Mouse (Mus musculus) intestine, postnatal 0 days (tissue): ENCODE measurements around the gene Dcbld1. TPM values are rescaled to one million over a fixed set of nuclear protein-coding genes. Genes with fewer than 3 reads are reported as not detected.

Experiments used
- ATAC-seq: fragments of 200-750 bp; cut with Nextera tagmentation; 2 replicates; pipeline ENCODE4 v1.8.0; 2017; ENCODE audit warnings: mild to moderate bottlenecking, moderate TSS enrichment, moderate library complexity
- H3K27ac ChIP-seq: fragments of 300-500 bp; sonication (generic); 2 replicates; pipeline ENCODE4 v1.5.1; 2014; ENCODE audit warnings: mild to moderate bottlenecking, low read depth, low read length, moderate library complexity
- H3K27me3 ChIP-seq: fragments of 300-500 bp; sonication (generic); replicated peaks from 2 replicates; pipeline ENCODE4 v1.6.1; 2014; ENCODE audit warnings: low read length, mixed read lengths; ENCODE audit not compliant: control insufficient read depth, insufficient read depth
- H3K36me3 ChIP-seq: fragments of 300-500 bp; sonication (generic); 2 replicates; pipeline ENCODE4 v1.6.1; 2014; ENCODE audit warnings: mild to moderate bottlenecking, moderate library complexity; ENCODE audit not compliant: control insufficient read depth, insufficient read depth
- H3K4me1 ChIP-seq: fragments of 300-500 bp; sonication (generic); replicated peaks from 2 replicates; pipeline ENCODE4 v1.6.1; 2014; ENCODE audit warnings: antibody characterized with exemption, low read length, mixed read lengths; ENCODE audit not compliant: control insufficient read depth, insufficient read depth
- H3K4me2 ChIP-seq: fragments of 300-500 bp; sonication (generic); replicated peaks from 2 replicates; pipeline ENCODE4 v1.6.1; 2014; ENCODE audit warnings: low read depth, mild to moderate bottlenecking, moderate library complexity
- H3K4me3 ChIP-seq: fragments of 300-500 bp; sonication (generic); 2 replicates; pipeline ENCODE4 v1.5.1; 2014; ENCODE audit warnings: low read depth, low read length
- H3K9ac ChIP-seq: fragments of 300-500 bp; sonication (generic); 2 replicates; pipeline ENCODE4 v1.6.1; 2014; ENCODE audit warnings: mild to moderate bottlenecking, low read depth, low read length
- H3K9me3 ChIP-seq: fragments of 300-500 bp; sonication (generic); 2 replicates; pipeline ENCODE4 v1.6.1; 2016; ENCODE audit warnings: mixed run types; ENCODE audit not compliant: control insufficient read depth
- CTCF ChIP-seq: sonication (generic); IDR thresholded peaks from 2 replicates; pipeline ENCODE4 v1.5.1; 2016; ENCODE audit warnings: low read depth, mild to moderate bottlenecking, control low read depth, antibody characterized with exemption, moderate library complexity
- WGBS: fragments of 180-500 bp; shearing (Covaris S2); extraction: QIAGEN DNeasy Blood & Tissue Kit; methylation state at CpG from one replicate; pipeline ENCODE4 v1.1.7; 2014; 5-methylcytosine and 5-hydroxymethylcytosine counted together
- polyA plus RNA-seq: library from polyadenylated mRNA; unstranded; fragments of >200 nt; fragmentation: Nextera tagmentation; extraction: Ambion mirVana; gene quantifications from 2 replicates; pipeline ENCODE4 v1.2.1, GENCODE M21; 2015

Dcbld1 gene
- polyA plus RNA-seq, 1 experiment from 2014 or later, result 36.7 TPM

- no peak overlapping the region for H3K9ac ChIP-seq
- TF ChIP-seq CTCF, result peak; percentile 93
- H3K27ac ChIP-seq, result no peak overlapping the region
- H3K9me3 ChIP-seq, result no peaks in the 10 kb centered on the region
- H3K36me3 ChIP-seq, result no peaks in the 10 kb centered on the region
- H3K4me3 ChIP-seq, result no peak overlapping the region
- no peak overlapping the region for H3K4me2 ChIP-seq
- 21% methylated on average over 7 of the region's 7 CpGs for WGBS
- no peaks in the 10 kb centered on the region for H3K4me1 ChIP-seq
- no peaks in the 10 kb centered on the region for H3K27me3 ChIP-seq
- ATAC-seq, result peak; percentile 64
Measured at GRCm38 (mm10) chr10:52216797-52217563, 16.4 kb upstream of the Dcbld1 start.

DNA sequence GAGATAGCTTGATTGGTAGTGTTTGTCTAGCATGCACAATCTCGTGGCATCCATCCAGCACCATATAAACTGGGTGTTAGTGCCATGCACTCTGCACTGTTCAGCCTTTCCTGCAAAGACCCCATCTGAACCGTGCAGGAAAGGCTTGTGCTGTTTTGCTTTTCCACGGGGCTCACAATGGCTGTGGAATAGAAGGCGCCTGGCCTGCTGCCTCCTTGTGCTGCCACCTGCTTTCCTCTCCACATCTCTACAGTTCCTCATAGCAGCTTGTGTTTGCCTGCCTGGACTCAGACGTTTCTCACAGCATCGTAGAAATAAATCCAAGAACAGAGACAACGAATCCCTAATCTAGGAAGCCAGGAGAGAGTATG lies 15.9 kb upstream of the Dcbld1 start:
- no peak overlapping the region for H3K27ac ChIP-seq
- no peak overlapping the region for H3K4me2 ChIP-seq
- WGBS, result 36% methylated on average over 7 of the region's 7 CpGs
- ATAC-seq, result no peak
- peak; percentile 46; the same call in 1 of the 2 replicates for TF ChIP-seq CTCF
- H3K4me1 ChIP-seq, result no peaks in the 10 kb centered on the region
- H3K9ac ChIP-seq, result no peak overlapping the region
- no peaks in the 10 kb centered on the region for H3K27me3 ChIP-seq
- H3K9me3 ChIP-seq, result no peaks in the 10 kb centered on the region
- no peak overlapping the region for H3K4me3 ChIP-seq
- no peaks in the 10 kb centered on the region for H3K36me3 ChIP-seq

DNA sequence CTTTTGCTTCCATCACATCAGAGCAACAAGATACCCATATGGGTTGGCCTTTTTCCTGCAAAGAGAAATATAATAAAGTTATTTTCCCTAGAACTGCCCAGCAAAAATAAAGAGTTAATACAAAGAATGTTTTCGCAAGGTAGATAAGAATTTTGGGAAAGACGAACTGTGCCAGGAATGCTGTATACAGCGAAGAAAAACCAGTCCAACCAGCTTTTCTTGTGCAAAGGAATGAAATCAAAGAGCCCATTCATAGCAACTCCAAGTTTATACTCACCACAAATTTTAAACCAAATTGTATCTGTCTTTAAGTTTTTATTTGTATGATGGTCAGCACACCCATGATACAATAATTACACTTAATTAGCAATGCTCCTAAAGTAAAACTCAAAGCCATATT lies 13.8 kb upstream of the Dcbld1 start:
- no peaks in the 10 kb centered on the region for H3K4me1 ChIP-seq
- no peak for ATAC-seq
- H3K27ac ChIP-seq, result no peak overlapping the region
- H3K4me2 ChIP-seq, result no peak overlapping the region
- H3K9me3 ChIP-seq, result no peaks in the 10 kb centered on the region
- H3K9ac ChIP-seq, result no peak overlapping the region
- WGBS, result 33% methylated on average over 3 of the region's 3 CpGs
- no peaks in the 10 kb centered on the region for H3K36me3 ChIP-seq
- TF ChIP-seq CTCF, result no peak
- no peaks in the 10 kb centered on the region for H3K27me3 ChIP-seq
- no peak overlapping the region for H3K4me3 ChIP-seq

DNA sequence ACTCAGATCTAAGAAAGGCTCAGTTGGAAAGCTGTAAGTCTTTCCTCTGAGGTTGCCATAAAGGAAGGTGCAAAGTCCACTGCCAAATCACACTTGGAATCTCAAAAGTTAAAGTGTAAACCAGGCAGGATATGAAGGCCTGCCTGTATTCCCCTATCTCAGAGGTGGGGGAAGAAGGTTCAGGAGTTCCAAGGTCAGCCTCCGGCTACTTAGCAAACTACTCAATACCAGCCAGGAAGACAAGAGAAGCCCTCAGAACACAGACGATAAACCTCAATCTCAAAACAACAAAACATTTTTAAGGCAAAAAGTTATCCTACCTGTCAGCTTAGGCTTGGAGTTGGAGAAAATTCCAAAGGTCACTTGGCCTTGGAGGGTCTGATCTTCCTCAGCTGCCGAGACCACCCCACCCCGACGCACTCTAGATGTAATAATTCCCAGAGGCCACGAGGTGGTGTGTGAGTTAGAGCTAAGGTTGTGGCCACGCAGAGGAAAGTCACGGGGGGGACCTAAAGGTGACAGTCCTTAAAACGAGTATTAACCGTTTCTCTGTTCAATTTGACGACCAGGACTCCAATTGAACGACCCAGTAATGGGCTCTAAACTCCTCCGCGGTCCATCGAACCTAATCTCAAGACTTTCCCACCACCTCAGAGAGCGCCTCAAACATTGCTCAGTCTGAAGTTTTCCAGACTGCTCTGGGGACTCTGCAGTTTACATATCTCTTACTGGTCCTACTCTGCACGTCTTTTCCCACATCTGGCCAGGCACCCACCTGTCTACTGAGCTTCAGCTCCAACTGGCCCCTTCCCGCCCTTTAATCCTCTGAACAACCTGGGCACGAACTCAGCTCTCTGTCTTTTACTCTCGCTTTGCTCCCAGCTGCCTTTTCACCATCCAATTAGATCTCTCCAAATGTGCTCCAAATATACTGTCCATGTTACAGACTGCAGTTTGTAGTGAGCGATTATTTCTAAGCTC lies 933 bp upstream of the Dcbld1 start:
- peak overlapping the region; percentile 95 for H3K9ac ChIP-seq
- peak overlapping the region; percentile 94 for H3K4me3 ChIP-seq
- H3K4me1 ChIP-seq, result peaks cover 3% of the 10 kb centered on the region; the same call in 1 of the 2 replicates
- peak; percentile 91 for ATAC-seq
- peak overlapping the region; percentile 96 for H3K27ac ChIP-seq
- no peaks in the 10 kb centered on the region for H3K27me3 ChIP-seq
- H3K4me2 ChIP-seq, result peak overlapping the region; percentile 87
- peak; percentile 78 for TF ChIP-seq CTCF
- H3K9me3 ChIP-seq, result no peaks in the 10 kb centered on the region
- 5% methylated on average over 21 of the region's 21 CpGs for WGBS
- no peaks in the 10 kb centered on the region for H3K36me3 ChIP-seq

GRCm38 (mm10) chr10:52233969-52234653 lies 692 bp downstream of the Dcbld1 start:
- TF ChIP-seq CTCF, result no peak
- Histone ChIP-seq H3K4me1 (peaks cover 3% of the 10 kb centered on the region; the same call in 1 of the 2 replicates), H3K36me3 (no peaks in the 10 kb centered on the region), H3K9ac (peak overlapping the region; percentile 95), H3K4me3 (peak overlapping the region; percentile 94), H3K27ac (peak overlapping the region; percentile 96), H3K27me3 (no peaks in the 10 kb centered on the region), H3K4me2 (peak overlapping the region; percentile 87), H3K9me3 (no peaks in the 10 kb centered on the region)
- WGBS, result under 1% methylated on average over 37 of the region's 40 CpGs
- no peak; the same call in 1 of the 2 replicates for ATAC-seq

- 0 out of 2 replicates have a peak overlapping the region, but pooled peaks have one; percentile 96 for H3K27ac ChIP-seq
- H3K27me3 ChIP-seq, result no peaks in the 10 kb centered on the region
- peaks cover 3% of the 10 kb centered on the region; the same call in 1 of the 2 replicates for H3K4me1 ChIP-seq
- no peak for ATAC-seq
- H3K4me3 ChIP-seq, result peak overlapping the region; percentile 94
- no peak for TF ChIP-seq CTCF
- 2% methylated on average over 7 of the region's 7 CpGs for WGBS
- peak overlapping the region; percentile 95 for H3K9ac ChIP-seq
- peak overlapping the region; percentile 87 for H3K4me2 ChIP-seq
- H3K36me3 ChIP-seq, result no peaks in the 10 kb centered on the region
- H3K9me3 ChIP-seq, result no peaks in the 10 kb centered on the region
Measured at GRCm38 (mm10) chr10:52234654-52234981, 1.2 kb downstream of the Dcbld1 start.
